Mouse (Mus musculus): ENCODE measurements around the gene Dnah6.

Dnah6 gene

DNA sequence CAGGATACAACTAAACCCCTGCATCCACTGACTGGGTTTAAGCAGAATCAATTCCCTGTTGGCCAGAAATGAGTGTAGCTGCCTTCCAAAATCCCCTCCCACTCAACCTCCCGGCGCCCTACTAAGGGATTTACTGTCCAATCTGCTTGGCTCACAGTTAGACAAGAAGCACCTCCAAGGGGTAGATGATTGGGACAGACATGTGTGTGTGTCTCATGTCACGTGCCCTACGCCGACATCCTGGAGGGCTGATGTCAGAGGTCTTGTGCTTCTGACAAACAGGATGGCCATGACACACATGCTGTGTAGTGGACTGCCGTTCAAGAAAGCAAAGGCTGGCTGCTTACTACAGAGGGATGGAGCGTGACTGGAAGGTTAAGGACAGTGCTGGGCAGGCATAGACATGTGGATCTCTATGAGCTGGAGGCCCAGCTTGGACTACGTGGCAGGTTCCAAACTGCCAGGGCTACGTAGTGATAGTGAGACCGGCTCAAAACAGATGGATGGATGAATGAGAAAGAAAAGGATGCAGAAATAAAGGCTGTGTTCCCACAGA lies 202.6 kb downstream of the Dnah6 start:
- no peak for DNase-seq

DNA sequence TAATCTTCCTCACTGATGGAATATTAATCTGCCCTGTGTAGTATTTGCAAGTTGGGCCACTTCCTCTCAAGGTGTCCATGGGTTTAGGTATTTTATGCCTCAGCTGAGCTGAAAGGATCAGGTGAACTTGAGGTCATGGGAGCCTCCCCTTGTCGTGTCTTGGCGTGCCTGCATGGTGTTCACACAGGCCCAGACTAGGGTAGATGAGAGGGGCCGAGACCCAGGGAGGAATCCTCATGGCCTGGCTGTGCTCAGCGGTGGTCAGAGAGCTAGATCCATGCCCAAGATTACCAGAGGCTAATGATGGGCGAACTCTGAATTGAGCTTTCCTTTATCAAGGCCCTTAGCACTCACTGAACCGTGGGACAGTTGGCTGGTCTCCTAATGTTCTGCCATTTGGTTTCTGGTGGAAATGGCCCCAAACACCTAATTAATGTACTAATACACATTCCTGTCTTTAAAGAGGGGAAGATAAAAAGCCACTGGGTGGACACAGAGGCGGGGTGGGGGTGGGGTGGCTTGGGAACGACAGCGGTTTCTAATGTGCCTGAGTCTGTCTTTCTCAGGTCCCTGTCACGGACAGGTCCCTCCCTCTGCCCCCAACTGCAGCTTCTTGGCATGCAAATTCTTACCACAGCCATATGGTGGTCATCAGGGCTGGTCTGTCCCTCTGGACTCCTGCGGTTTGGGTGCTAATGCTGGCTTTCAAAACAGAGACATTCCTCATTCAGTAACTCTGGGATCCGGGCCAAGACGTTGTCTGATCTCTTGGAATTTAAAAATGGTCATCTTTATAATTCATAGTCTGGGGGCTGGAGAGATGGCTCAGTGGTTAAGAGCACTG lies 206.9 kb downstream of the Dnah6 start:
- no peak for DNase-seq

GRCm38 (mm10) chr6:73012931-73013330 lies 208.5 kb downstream of the Dnah6 start:
- DNase-seq, result no peak

GRCm38 (mm10) chr6:73011827-73012226 lies 209.6 kb downstream of the Dnah6 start:
- no peak for DNase-seq

DNA sequence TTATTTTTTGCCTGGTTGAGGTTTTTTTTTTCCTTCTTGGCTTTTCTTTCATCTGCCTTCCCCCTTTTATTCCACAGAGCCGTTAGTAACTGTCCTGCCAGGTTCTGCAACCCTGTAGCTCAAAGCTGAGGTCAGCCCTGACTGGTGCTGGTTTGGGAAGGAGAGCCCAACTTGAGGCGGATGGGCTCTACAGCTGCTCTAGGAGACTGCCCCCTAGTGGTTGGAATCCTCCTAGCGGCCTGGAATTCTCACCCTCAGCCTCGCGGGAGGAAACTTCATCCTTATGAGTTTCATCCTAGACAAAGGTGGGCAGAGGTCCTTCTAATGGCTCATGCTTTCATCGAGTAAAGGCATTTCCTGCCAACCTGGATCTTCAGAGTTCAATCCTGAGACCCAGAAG lies 211.4 kb downstream of the Dnah6 start:
- peak; percentile 78 for DNase-seq

DNA sequence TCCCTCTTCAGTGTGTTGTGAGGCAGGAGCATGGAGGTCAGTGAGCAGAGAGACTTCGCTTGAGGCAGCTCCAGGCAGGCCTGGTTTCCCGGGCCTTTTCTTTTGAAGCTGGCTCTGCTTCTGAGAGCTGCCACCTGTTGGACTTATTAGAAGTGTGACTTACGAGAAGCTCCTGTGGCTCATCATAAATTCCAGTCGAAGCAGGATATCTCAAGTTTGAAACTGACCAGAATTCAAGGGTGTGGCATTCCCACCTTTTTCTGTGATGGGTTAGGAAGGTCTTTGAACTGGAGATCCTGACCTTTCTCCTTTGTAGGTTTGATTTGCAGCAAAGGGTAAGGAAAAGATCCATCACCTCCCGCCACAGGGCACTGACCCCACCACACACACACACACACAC lies 217.8 kb downstream of the Dnah6 start:
- DNase-seq, result no peak

- no peak for DNase-seq
Observed at GRCm38 (mm10) chr6:73002391-73002790, 219.1 kb downstream of the Dnah6 start.

GRCm38 (mm10) chr6:72998809-72999208 lies 222.6 kb downstream of the Dnah6 start:
- no peak for DNase-seq

DNA sequence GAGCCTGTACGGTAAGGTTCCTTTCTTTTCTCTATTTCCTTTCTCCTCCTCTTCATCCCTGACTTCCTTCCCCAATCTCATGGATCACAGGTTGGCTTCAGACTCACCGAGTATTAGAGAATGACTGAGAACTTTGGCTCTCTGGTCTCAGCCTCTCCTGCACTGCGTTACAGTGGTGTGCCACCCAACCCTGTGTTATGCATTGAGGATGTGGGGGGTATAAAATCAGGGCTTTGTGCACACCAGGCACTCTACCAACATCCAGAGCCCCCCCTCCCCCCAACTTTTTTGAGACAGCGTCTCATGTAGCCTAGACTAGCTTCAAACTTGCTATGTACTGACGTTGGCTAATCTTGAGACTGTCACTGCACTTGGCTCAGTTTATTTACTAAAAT lies 227.8 kb downstream of the Dnah6 start:
- DNase-seq, result no peak

DNA sequence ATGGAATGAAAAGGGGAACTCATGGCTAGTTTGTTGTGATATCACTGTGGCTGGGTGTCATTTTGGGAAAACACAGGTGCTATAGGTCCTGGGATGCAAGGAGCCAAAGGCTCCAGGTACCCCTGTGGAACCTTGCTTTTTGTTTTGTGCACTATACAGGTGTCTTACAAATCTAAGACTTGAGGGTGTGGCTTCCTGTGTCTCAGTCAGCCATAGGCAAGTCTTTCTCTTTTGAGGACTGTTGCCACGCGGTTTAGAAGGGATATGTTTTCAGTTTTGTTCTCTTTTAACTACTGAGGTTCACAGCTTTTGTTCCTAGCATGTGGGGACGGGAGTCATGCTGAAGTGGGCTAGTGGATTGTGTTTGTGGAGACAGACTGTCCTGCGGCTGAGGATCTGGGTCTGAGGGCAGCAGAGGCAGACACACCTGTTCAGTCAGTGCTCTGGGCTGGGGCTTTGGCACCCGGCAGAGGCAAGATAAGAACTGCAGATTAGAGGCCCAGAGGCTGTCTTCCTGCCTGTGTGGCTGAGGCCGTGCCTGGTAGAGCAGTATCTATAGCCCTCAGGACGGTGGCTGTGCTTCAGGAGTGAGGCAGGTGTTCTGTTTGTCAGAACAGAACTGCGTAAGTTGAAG lies 228.3 kb downstream of the Dnah6 start:
- DNase-seq, result peak; percentile 82

- DNase-seq, result no peak
Observed at GRCm38 (mm10) chr6:72990206-72990605, 231.2 kb downstream of the Dnah6 start.

- DNase-seq, result no peak
Observed at GRCm38 (mm10) chr6:72989028-72989736, 232.3 kb downstream of the Dnah6 start.

DNA sequence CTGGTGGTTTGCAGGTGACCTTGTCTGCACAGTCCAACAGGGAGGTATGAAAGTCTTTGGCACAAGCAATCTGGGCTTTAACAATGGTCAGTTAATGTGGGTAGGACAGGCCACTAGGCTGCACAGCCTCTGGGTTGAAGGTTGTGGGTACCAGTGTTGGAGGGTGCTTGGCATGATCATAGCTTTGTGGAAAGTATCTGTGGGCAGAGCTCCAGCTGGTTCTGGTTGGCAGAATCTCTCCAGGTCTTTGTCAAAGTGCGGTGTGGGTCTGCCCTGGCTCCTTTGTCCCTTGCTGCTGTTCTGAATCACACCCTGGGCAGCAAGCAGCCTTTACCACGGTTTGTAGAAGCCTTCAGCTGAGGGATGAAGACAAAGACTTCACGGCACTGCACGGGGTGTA lies 238.9 kb downstream of the Dnah6 start:
- DNase-seq, result no peak

GRCm38 (mm10) chr6:72981851-72982250 lies 239.6 kb downstream of the Dnah6 start:
- peak; percentile 31 for DNase-seq

DNA sequence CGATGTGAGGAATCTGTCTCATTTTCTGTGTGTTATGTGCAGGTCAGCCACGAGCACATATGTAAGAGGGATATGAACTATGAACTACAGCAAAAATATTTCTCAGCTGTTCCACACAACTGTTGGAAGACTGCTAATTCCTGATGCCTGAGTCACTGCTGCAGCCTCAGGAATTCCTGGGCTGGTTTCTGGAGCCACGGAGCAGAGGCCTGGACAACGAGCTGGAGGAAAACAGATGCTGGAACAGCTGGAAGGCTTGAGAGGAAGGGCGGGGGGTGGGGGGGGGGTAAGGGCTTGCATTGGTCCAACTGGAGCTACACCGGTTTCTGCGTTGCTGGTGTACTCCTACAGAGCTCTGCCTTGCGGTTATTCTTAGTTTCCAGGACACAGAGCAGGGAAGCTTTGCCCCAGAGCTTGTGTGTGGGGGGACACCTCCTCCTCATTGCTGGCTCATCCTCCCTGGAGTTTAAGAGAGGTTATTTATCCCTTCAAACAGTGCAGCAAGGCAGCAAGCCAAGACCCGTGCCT lies 240.3 kb downstream of the Dnah6 start:
- no peak for DNase-seq

GRCm38 (mm10) chr6:72976866-72977265 lies 244.6 kb downstream of the Dnah6 start:
- no peak for DNase-seq

DNA sequence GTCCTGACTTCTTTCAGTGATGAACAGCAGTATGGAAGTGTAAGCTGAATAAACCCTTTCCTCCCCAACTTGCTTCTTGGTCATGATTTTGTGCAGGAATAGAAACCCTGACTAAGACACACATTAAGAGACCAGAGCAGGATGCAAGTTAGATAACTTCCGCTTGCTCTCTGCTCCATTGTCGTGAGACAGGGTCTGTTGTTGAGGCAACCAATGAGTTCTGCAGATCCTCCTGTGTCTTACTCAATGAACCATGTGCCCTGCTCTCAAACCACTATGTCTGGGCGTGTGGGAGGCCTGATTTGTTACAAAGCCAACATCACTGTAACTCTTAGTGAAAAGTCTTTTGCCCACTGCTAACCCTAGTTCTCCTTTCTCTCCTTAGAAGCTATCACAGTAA lies 250.4 kb downstream of the Dnah6 start:
- no peak for DNase-seq

DNA sequence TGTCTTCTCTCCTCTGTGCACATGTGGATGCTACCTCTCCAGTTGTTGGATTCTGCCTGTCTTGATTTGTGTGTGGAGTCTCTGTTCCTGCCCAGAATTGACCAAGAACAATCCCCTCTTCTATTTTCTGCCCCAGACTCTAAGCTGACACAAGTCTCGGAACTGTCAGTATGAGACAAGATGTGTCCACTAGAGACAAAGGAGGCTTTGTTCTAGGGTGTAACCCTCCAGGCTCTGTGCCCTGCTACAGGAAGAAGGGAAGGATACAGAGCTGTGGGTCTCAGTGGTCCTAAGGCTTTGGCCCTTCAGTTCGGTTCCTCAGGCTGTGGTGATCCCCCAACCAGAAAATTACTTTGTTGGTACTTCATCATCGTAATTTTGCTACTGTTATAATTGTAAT lies 251.7 kb downstream of the Dnah6 start:
- DNase-seq, result no peak

All from thymus, postnatal 25 days (tissue).